Mouse (Mus musculus) CH12.LX (cell line): Measurements from ENCODE around the gene Zfp784.

Source experiments
- CTCF ChIP-seq, 2 experiments: IDR thresholded peaks in 1 of 2; conservative IDR thresholded peaks in 1 of 2; 2 replicates each; pipeline ENCODE4 v1.5.1; 2011 to 2012; ENCODE audit warnings: low read depth in 2 of 2, low read length in 2 of 2, improper control_type of control experiment in 1 of 2, inconsistent platforms in 1 of 2, mild to moderate bottlenecking in 1 of 2, moderate library complexity in 1 of 2
- NRF1 ChIP-seq: IDR thresholded peaks from 2 replicates; pipeline ENCODE4 v1.6.1; 2014; ENCODE audit warnings: low read depth, mild to moderate bottlenecking, inconsistent platforms, low read length, improper control_type of control experiment, moderate library complexity
- POLR2AphosphoS2 ChIP-seq: IDR thresholded peaks from 2 replicates; pipeline ENCODE4 v1.6.1; 2011; ENCODE audit warnings: low read depth, low read length, improper control_type of control experiment

GRCm38 (mm10) chr7:5030554-5031275 is 7.5 kb downstream of the Zfp784 start:
- no peak for TF ChIP-seq CTCF (conservative IDR thresholded peaks at IDR 0.05 in 1 of 2, IDR thresholded peaks at IDR 0.05 in 1 of 2; ENCODE audit: low read depth in 2 of 2, low read length in 2 of 2)
- no peak for TF ChIP-seq POLR2AphosphoS2
- no peak for TF ChIP-seq NRF1
